Mouse (Mus musculus): ENCODE data around the gene Nrxn2. TPM values are rescaled to one million over a fixed set of nuclear protein-coding genes. Genes with fewer than 3 reads are reported as not detected.

Gene Nrxn2
- total and polyA plus RNA-seq, 2 experiments from 2014 or later, result 49.4 to 256 TPM

DNA sequence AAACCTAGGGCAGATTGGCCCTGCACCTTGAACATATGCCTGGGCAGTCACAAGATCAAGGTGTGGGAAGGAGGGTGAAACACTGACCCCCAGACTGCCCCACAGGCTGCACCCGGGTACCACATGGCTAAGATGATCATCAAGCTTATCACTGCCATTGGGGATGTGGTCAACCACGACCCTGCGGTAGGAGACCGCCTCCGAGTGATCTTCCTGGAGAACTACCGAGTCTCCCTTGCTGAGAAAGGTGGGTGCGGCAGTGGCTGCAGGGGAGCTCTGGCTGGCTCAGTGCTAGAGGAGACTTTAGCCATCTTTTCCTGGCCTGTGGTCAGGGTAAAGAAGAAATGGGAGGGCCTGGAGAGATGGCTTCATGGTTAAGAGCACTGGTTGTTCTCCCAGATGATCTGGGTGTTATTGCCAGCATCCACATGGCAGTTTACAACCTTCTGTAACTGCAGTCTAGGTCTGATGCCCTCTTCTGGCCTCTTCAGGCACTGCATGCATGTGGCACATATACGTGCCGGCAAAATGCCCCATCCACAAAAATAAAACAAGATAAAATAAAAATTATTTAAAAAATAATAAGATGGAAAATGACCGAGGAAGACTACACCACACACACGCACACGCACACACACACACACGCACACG, 25.7 kb upstream of the Nrxn2 start:
- H3K4me3 ChIP-seq (ENCODE audit: low read depth, low read length), result no peak overlapping the region
- DNase-seq, result no peak
- no peak overlapping the region for H3K27ac ChIP-seq (ENCODE audit: low read depth, low read length)
- no peak overlapping the region for H3K9ac ChIP-seq
- WGBS, result 95% methylated on average over 14 of the region's 14 CpGs
- no peak for ATAC-seq
- no peaks in the 10 kb centered on the region for H3K27me3 ChIP-seq (ENCODE audit: insufficient read depth, low read length)
- peak; percentile 28 for TF ChIP-seq CTCF (IDR thresholded peaks at IDR 0.05; ENCODE audit: low read depth)
- H3K4me1 ChIP-seq (ENCODE audit: insufficient read depth), result no peaks in the 10 kb centered on the region; the same call in 1 of the 2 replicates
- H3K9me3 ChIP-seq (ENCODE audit: low read length), result no peaks in the 10 kb centered on the region
- no peak overlapping the region for H3K4me2 ChIP-seq (ENCODE audit: low read depth)
- H3K36me3 ChIP-seq (ENCODE audit: insufficient read depth), result no peaks in the 10 kb centered on the region

GRCm38 (mm10) chr19:6393637-6394036, 24.9 kb upstream of the Nrxn2 start:
- H3K9ac ChIP-seq, result no peak overlapping the region
- H3K4me2 ChIP-seq (ENCODE audit: low read depth), result no peak overlapping the region
- no peak for TF ChIP-seq CTCF (IDR thresholded peaks at IDR 0.05; ENCODE audit: low read depth)
- H3K36me3 ChIP-seq (ENCODE audit: insufficient read depth), result no peaks in the 10 kb centered on the region
- ATAC-seq (no peak), DNase-seq (no peak)
- no peak overlapping the region for H3K4me3 ChIP-seq (ENCODE audit: low read depth, low read length)
- H3K9me3 ChIP-seq (ENCODE audit: low read length), result no peaks in the 10 kb centered on the region
- no peak overlapping the region for H3K27ac ChIP-seq (ENCODE audit: low read depth, low read length)
- H3K27me3 ChIP-seq (ENCODE audit: insufficient read depth, low read length), result no peaks in the 10 kb centered on the region
- WGBS, result 92% methylated on average over 16 of the region's 16 CpGs
- H3K4me1 ChIP-seq (ENCODE audit: insufficient read depth), result no peaks in the 10 kb centered on the region; the same call in 1 of the 2 replicates

GRCm38 (mm10) chr19:6396237-6396636, 22.3 kb upstream of the Nrxn2 start:
- ATAC-seq, result no peak
- no peaks in the 10 kb centered on the region for H3K27me3 ChIP-seq (ENCODE audit: insufficient read depth, low read length)
- no peak overlapping the region for H3K4me3 ChIP-seq (ENCODE audit: low read depth, low read length)

GRCm38 (mm10) chr19:6397582-6398249, 20.8 kb upstream of the Nrxn2 start:
- no peak for TF ChIP-seq CTCF (IDR thresholded peaks at IDR 0.05; ENCODE audit: low read depth)
- Histone ChIP-seq H3K9me3 (ENCODE audit: low read length) (no peaks in the 10 kb centered on the region), H3K4me1 (ENCODE audit: insufficient read depth) (peaks cover 9% of the 10 kb centered on the region; the same call in 1 of the 2 replicates), H3K9ac (0 out of 2 replicates have a peak overlapping the region, but pooled peaks have one; percentile 73), H3K4me3 (ENCODE audit: low read depth, low read length) (no peak overlapping the region), H3K36me3 (ENCODE audit: insufficient read depth) (no peaks in the 10 kb centered on the region), H3K27ac (ENCODE audit: low read depth, low read length) (no peak overlapping the region), H3K27me3 (ENCODE audit: insufficient read depth, low read length) (no peaks in the 10 kb centered on the region), H3K4me2 (ENCODE audit: low read depth) (0 out of 2 replicates have a peak overlapping the region, but pooled peaks have one; percentile 98)
- 88% methylated on average over 22 of the region's 22 CpGs for WGBS
- DNase-seq (no peak), ATAC-seq (no peak)

More at GRCm38 (mm10) chr19:6396237-6396636, 22.3 kb upstream of the Nrxn2 start:
- Histone ChIP-seq H3K4me2 (ENCODE audit: low read depth) (no peak overlapping the region), H3K4me1 (ENCODE audit: insufficient read depth) (peaks cover 4% of the 10 kb centered on the region; the same call in 1 of the 2 replicates), H3K36me3 (ENCODE audit: insufficient read depth) (no peaks in the 10 kb centered on the region), H3K9me3 (ENCODE audit: low read length) (no peaks in the 10 kb centered on the region), H3K27ac (ENCODE audit: low read depth, low read length) (no peak overlapping the region), H3K9ac (no peak overlapping the region)
- 73% methylated on average over 5 of the region's 5 CpGs for WGBS
- DNase-seq, result no peak
- no peak for TF ChIP-seq CTCF (IDR thresholded peaks at IDR 0.05; ENCODE audit: low read depth)

DNA sequence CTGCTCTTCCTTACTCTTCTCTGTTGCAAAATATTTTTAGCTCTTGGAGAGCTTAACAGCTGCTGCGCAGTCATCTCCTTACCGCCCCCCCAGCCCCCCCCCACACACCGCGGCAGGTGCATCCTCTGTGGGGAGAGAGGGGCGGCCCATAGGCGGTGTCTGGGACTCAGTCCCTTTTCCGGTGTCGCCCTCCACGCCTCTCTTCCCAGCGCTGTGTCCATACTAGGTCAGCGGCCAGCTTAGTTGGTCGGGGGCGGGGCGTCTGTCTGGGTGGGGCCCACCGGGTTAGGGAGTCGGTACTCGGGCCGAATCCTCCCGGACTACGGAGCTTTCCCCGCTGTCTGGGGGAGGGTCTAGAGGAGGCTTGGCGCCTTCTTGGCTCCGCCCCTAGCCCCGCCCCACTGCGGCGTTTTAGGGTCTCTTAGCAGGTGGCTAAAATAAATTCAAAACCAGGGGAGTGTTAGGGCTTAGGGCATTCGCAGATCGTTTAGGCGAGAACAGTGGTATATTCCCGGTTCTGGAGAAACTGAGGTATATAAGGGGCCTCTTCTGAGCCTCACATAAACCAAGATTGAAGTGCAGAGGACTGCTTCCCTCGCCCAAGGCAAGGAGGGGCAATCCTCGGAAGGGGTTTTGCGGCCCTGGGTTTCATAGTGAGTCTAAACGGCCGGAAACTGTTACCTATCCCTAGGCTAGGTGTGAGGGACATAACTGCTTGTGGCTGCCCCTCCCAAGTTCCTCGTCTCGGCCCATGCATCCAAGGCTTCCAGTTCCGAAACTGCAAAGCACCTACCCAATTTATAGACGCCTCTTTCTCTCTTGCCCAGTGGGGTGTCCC, 19.9 kb upstream of the Nrxn2 start:
- Histone ChIP-seq H3K4me1 (ENCODE audit: insufficient read depth) (peaks cover 9% of the 10 kb centered on the region; the same call in 1 of the 2 replicates), H3K36me3 (ENCODE audit: insufficient read depth) (no peaks in the 10 kb centered on the region), H3K9me3 (ENCODE audit: low read length) (no peaks in the 10 kb centered on the region), H3K4me3 (ENCODE audit: low read depth, low read length) (peak overlapping the region; percentile 51), H3K27ac (ENCODE audit: low read depth, low read length) (peak overlapping the region; percentile 88), H3K9ac (peak overlapping the region; percentile 73), H3K27me3 (ENCODE audit: insufficient read depth, low read length) (no peaks in the 10 kb centered on the region), H3K4me2 (ENCODE audit: low read depth) (peak overlapping the region; percentile 98)
- DNase-seq (peak; percentile 81), ATAC-seq (peak; percentile 65)
- TF ChIP-seq CTCF (IDR thresholded peaks at IDR 0.05; ENCODE audit: low read depth), result no peak
- WGBS, result 2% methylated on average over 39 of the region's 39 CpGs

- ATAC-seq (peak; percentile 32), DNase-seq (peak; percentile 74)
- no peaks in the 10 kb centered on the region for H3K36me3 ChIP-seq (ENCODE audit: insufficient read depth)
- peaks cover 9% of the 10 kb centered on the region; the same call in 1 of the 2 replicates for H3K4me1 ChIP-seq (ENCODE audit: insufficient read depth)
- no peaks in the 10 kb centered on the region for H3K9me3 ChIP-seq (ENCODE audit: low read length)
- H3K4me2 ChIP-seq (ENCODE audit: low read depth), result peak within 1 kb of the TSS; percentile 98
- H3K4me3 ChIP-seq (ENCODE audit: low read depth, low read length), result peak within 1 kb of the TSS; percentile 51
- H3K27ac ChIP-seq (ENCODE audit: low read depth, low read length), result peak within 1 kb of the TSS; percentile 88
- 1% methylated on average over 64 of the region's 87 CpGs for WGBS
- H3K27me3 ChIP-seq (ENCODE audit: insufficient read depth, low read length), result no peaks in the 10 kb centered on the region
- TF ChIP-seq CTCF (IDR thresholded peaks at IDR 0.05; ENCODE audit: low read depth), result no peak
- peak within 1 kb of the TSS; percentile 73 for H3K9ac ChIP-seq
Observed at GRCm38 (mm10) chr19:6399285-6400095, 19.0 kb upstream of the Nrxn2 start, which contains the start of gene Rasgrp2. TSS of gene Rasgrp2 (plus strand) at chr19:6399340.
